Mouse (Mus musculus): ENCODE results near the gene Strc. TPM values are rescaled to one million over a fixed set of nuclear protein-coding genes. Genes with fewer than 3 reads are reported as not detected.

The Strc gene
- polyA plus RNA-seq, 1 experiment, result 0.17 TPM

DNA sequence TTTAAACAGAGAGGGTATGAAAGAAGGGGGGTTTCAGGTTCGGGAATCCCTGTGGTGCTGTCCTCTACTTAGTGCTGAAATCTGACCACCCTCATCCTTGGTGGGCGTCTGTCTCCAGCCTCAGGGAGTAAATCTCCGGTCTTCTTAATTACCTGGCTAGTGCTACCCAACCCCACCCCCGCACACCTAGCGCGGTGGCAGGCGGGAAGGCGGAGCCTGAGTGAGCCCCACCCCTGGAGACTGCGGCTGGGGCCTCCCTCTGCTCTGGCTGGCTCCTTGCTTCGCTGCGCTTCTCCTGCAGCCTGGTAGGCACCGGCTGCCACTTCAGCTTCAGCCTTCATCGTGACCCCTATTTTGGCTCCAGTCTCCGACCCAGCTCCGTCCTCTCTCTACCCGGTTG lies 28.6 kb downstream of the Strc start:
- TF ChIP-seq POLR2A (IDR thresholded peaks at IDR 0.05; ENCODE audit: extremely low read depth, insufficient read depth, low read length) (peak; percentile 93), CTCF (IDR thresholded peaks at IDR 0.05; ENCODE audit: extremely low read depth, insufficient read depth, low read length) (no peak)
- Histone ChIP-seq H3K4me1 (ENCODE audit: control insufficient read depth, insufficient read depth, low read length) (peaks cover 5% of the 10 kb centered on the region), H3K27ac (ENCODE audit: insufficient read depth, low read length) (peak overlapping the region; percentile 57), H3K4me3 (ENCODE audit: insufficient read depth, low read length) (peak overlapping the region; percentile 87)

- H3K27ac ChIP-seq (ENCODE audit: insufficient read depth, low read length), result peak overlapping the region; percentile 2; the same call in 1 of the 2 replicates
- peaks cover 5% of the 10 kb centered on the region for H3K4me1 ChIP-seq (ENCODE audit: control insufficient read depth, insufficient read depth, low read length)
- H3K4me3 ChIP-seq (ENCODE audit: insufficient read depth, low read length), result peak overlapping the region; percentile 87
- no peak for TF ChIP-seq POLR2A (IDR thresholded peaks at IDR 0.05; ENCODE audit: extremely low read depth, insufficient read depth, low read length)
- no peak for TF ChIP-seq CTCF (IDR thresholded peaks at IDR 0.05; ENCODE audit: extremely low read depth, insufficient read depth, low read length)
These were observed 29.0 kb downstream of the Strc start for GRCm38 (mm10) chr2:121357961-121358360.

DNA sequence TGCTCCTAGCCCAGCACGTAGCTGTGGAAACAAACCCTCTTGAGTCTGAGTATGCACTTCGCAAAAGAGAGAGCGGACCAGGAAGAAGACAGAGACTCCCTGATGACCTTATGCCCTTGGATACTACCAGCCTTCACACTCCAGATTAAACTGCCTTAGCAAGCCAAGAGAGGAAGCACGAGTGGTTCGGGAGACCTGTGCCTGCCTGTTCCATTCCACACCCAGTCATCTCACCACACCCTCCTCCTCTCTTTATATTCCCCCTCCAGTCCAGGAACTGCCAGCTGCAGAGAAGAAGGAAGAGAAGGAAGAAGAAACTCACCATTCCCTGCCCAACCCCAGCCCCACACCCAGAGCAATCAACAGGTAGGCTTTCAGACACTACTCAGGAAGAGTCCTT lies 29.5 kb downstream of the Strc start, which contains the start of gene Ckmt1:
TSS of gene Ckmt1 (plus strand) at position 221 of the 400 bp plus-strand sequence.
- H3K27ac ChIP-seq (ENCODE audit: insufficient read depth, low read length), result peak within 1 kb of the TSS; percentile 57
- peak within 1 kb of the TSS; percentile 87 for H3K4me3 ChIP-seq (ENCODE audit: insufficient read depth, low read length)
- peaks cover 5% of the 10 kb centered on the region for H3K4me1 ChIP-seq (ENCODE audit: control insufficient read depth, insufficient read depth, low read length)
- TF ChIP-seq CTCF (IDR thresholded peaks at IDR 0.05; ENCODE audit: extremely low read depth, insufficient read depth, low read length) (no peak), POLR2A (IDR thresholded peaks at IDR 0.05; ENCODE audit: extremely low read depth, insufficient read depth, low read length) (no peak)

DNA sequence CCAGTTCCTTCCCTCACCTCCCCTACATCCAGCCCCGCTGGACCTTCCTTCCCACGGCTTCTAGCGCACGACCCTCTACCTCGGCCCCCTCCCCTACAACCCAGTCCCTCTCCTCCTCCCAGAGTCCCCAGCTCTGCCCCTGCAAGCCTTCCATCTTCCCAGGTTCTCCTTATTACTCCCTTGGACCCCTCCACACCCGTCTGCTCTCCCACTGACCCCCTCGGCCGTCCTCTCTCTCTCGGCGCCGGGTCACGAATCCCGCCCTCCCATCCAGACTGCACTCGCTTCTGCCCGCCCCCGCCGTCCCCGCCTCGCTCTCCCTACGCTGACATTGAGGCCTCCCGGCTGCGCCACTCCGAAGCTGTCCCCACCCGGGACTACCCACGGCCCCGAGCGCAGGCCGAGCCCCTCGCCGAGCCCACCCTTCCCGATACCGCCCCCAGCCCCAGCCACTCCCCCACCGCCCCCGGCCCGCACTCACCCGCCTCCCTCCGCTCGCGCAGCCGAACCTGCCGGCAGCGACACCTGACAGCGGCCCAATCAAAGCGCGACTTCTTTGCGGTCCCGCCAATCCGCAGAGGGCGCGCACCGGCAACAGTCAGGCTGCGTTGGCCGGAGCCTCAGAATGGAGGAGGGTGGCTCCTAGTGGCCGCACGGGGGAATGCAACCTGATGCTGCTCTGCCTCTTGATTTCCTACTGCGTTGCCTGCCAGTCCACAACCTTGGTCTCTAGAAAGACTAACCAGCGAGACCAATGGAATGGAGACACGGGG lies 32.0 kb downstream of the Strc start, which contains the start of gene Ppip5k1:
TSS of gene Ppip5k1 (minus strand) at position 577 of the 773 bp plus-strand sequence.
- peaks cover 2% of the 10 kb centered on the region for H3K4me1 ChIP-seq (ENCODE audit: control insufficient read depth, insufficient read depth, low read length)
- H3K4me3 ChIP-seq (ENCODE audit: insufficient read depth, low read length), result peak within 1 kb of the TSS; percentile 93
- peak within 1 kb of the TSS; percentile 91 for H3K27ac ChIP-seq (ENCODE audit: insufficient read depth, low read length)
- TF ChIP-seq POLR2A (IDR thresholded peaks at IDR 0.05; ENCODE audit: extremely low read depth, insufficient read depth, low read length) (peak; percentile 39; the same call in 1 of the 2 replicates), CTCF (IDR thresholded peaks at IDR 0.05; ENCODE audit: extremely low read depth, insufficient read depth, low read length) (peak; percentile 81)

DNA sequence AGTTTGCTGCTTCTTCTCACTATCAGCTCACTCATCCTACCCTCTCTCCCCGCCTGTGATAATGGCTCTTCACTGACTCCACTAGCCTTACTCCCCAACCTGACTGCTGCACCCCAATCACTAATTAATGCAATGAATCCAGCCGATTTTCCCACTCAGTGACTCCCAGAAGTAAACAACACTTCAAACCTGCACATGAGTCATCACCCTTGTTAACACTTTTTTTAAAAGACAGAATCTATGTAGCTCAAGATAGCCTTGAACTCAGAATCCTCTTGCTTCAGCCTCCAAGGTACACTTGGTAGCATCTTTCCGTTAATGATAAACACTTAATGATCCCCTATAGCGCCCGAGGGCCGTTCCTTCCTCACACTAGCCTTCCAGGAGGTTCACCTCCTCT lies 32.6 kb downstream of the Strc start:
- H3K27ac ChIP-seq (ENCODE audit: insufficient read depth, low read length), result peak overlapping the region; percentile 91
- H3K4me1 ChIP-seq (ENCODE audit: control insufficient read depth, insufficient read depth, low read length), result no peaks in the 10 kb centered on the region; the same call in 1 of the 2 replicates
- peak overlapping the region; percentile 93 for H3K4me3 ChIP-seq (ENCODE audit: insufficient read depth, low read length)
- no peak for TF ChIP-seq CTCF (IDR thresholded peaks at IDR 0.05; ENCODE audit: extremely low read depth, insufficient read depth, low read length)
- TF ChIP-seq POLR2A (IDR thresholded peaks at IDR 0.05; ENCODE audit: extremely low read depth, insufficient read depth, low read length), result no peak

DNA sequence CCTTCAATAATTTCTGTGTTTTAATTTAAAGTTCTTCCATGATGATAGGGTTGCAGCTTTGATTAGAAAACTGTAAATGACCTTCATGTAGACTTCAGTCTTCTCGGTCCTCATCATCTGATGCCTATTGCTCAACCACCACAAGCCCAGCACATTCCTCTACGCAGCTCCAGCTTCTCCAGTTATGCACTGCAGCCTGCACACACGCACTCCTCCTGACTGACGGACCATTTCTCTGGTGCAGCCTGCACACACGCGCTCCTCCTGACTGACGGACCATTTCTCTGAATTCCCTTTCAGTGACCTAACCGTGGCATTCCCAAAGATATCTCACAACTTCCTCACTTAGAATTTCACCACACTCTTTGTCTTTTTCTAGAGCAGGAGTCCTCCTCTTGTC lies 33.8 kb downstream of the Strc start:
- no peak for TF ChIP-seq CTCF (IDR thresholded peaks at IDR 0.05; ENCODE audit: extremely low read depth, insufficient read depth, low read length)
- no peak for TF ChIP-seq POLR2A (IDR thresholded peaks at IDR 0.05; ENCODE audit: extremely low read depth, insufficient read depth, low read length)
- Histone ChIP-seq H3K4me3 (ENCODE audit: insufficient read depth, low read length) (no peak overlapping the region), H3K4me1 (ENCODE audit: control insufficient read depth, insufficient read depth, low read length) (no peaks in the 10 kb centered on the region; the same call in 1 of the 2 replicates), H3K27ac (ENCODE audit: insufficient read depth, low read length) (no peak overlapping the region)

DNA sequence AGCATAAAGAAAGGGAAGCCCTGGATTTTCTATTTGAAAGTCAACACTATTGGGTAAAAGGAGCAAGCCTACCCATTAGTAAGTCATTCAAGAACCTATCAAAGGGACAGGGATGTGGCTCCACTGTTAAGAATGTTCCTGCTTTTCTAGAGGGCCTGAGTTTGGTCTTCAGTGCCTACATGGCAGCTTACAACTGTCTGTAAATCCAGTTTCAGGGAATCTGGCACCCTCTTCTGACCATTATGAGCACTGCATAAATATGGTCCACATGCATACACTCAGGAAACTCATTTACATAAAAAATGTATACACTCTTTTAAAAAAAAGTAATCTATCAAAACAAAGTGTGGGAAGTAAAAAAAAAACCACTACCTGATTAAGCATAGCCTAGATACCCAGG lies 47.9 kb downstream of the Strc start:
- no peak overlapping the region for H3K4me3 ChIP-seq (ENCODE audit: insufficient read depth, low read length)
- TF ChIP-seq POLR2A (IDR thresholded peaks at IDR 0.05; ENCODE audit: extremely low read depth, insufficient read depth, low read length) (no peak), CTCF (IDR thresholded peaks at IDR 0.05; ENCODE audit: extremely low read depth, insufficient read depth, low read length) (0 out of 2 replicates have a peak, but pooled peaks have one; percentile 4)
- H3K4me1 ChIP-seq (ENCODE audit: control insufficient read depth, insufficient read depth, low read length), result no peaks in the 10 kb centered on the region
- H3K27ac ChIP-seq (ENCODE audit: insufficient read depth, low read length), result no peak overlapping the region

DNA sequence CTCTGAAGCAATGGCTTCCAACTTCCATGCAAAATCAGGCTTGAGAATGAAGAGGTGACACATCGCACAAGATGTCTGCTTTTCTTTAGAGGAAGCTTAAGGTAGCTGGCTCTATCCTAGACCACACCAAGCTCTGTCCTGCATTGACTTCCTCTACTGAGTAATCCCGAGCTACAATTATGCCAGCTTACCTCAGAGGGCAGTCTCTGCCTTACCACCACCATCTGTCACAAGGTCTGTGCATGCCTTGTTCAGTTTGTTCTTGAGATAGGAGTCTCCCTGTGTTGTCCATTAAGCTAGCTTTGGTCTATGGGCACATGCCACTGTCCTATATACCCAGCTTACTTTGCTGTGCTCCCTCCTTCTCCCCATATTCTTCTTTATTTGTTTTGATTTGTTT lies 57.5 kb downstream of the Strc start:
- TF ChIP-seq CTCF (IDR thresholded peaks at IDR 0.05; ENCODE audit: extremely low read depth, insufficient read depth, low read length), result no peak
- no peak for TF ChIP-seq POLR2A (IDR thresholded peaks at IDR 0.05; ENCODE audit: extremely low read depth, insufficient read depth, low read length)

GRCm38 (mm10) chr2:121323693-121324470 lies 63.1 kb downstream of the Strc start:
- Histone ChIP-seq H3K4me1 (ENCODE audit: control insufficient read depth, insufficient read depth, low read length) (no peaks in the 10 kb centered on the region), H3K4me3 (ENCODE audit: insufficient read depth, low read length) (no peak overlapping the region), H3K27ac (ENCODE audit: insufficient read depth, low read length) (no peak overlapping the region)
- TF ChIP-seq CTCF (IDR thresholded peaks at IDR 0.05; ENCODE audit: extremely low read depth, insufficient read depth, low read length) (no peak), POLR2A (IDR thresholded peaks at IDR 0.05; ENCODE audit: extremely low read depth, insufficient read depth, low read length) (no peak)

More for the DNA sequence above, 57.5 kb downstream of the Strc start:
- no peak overlapping the region for H3K4me3 ChIP-seq (ENCODE audit: insufficient read depth, low read length)
- H3K4me1 ChIP-seq (ENCODE audit: control insufficient read depth, insufficient read depth, low read length), result no peaks in the 10 kb centered on the region
- no peak overlapping the region for H3K27ac ChIP-seq (ENCODE audit: insufficient read depth, low read length)

Data from cortical plate, adult 2 months (tissue).